Mouse (Mus musculus) midbrain, postnatal 0 days (tissue): ENCODE results near the gene 0610010K14Rik. TPM values are rescaled to one million over a fixed set of nuclear protein-coding genes. Genes with fewer than 3 reads are reported as not detected.
A peak's percentile ranks its signal among the peaks of the same experiment; 100 is the strongest.

ENCODE experiments used
- ATAC-seq: fragments of 200-750 bp; cut with Nextera tagmentation; 2 replicates; pipeline ENCODE4 v1.8.0; 2017; ENCODE audit warnings: moderate number of reproducible peaks, mild to moderate bottlenecking, moderate TSS enrichment, moderate library complexity; ENCODE audit not compliant: low FRiP score
- DNase-seq: peaks from one replicate; pipeline ENCODE4 v3.0.0-alpha.2; 2015; ENCODE audit warnings: low spot score
- H3K27ac ChIP-seq: fragments of 300-500 bp; sonication (generic); 2 replicates; pipeline ENCODE4 v1.5.1; 2014; ENCODE audit warnings: low read depth, mild to moderate bottlenecking, low read length, mixed read lengths
- H3K27me3 ChIP-seq: fragments of 300-500 bp; sonication (generic); 2 replicates; pipeline ENCODE4 v1.6.1; 2014; ENCODE audit warnings: low read length, control low read depth, mixed read lengths; ENCODE audit not compliant: insufficient read depth
- H3K36me3 ChIP-seq: fragments of 300-500 bp; sonication (generic); 2 replicates; pipeline ENCODE4 v1.6.1; 2014; ENCODE audit warnings: low read length, control low read depth, mixed read lengths; ENCODE audit not compliant: insufficient read depth
- H3K4me1 ChIP-seq: fragments of 300-500 bp; sonication (generic); 2 replicates; pipeline ENCODE4 v1.6.1; 2014; ENCODE audit warnings: mild to moderate bottlenecking, control low read depth, antibody characterized with exemption, low read length, mixed read lengths; ENCODE audit not compliant: insufficient read depth
- H3K4me2 ChIP-seq: fragments of 300-500 bp; sonication (generic); 2 replicates; pipeline ENCODE4 v1.6.1; 2014; ENCODE audit warnings: low read depth, mild to moderate bottlenecking, low read length, mixed read lengths; ENCODE audit not compliant: poor library complexity, severe bottlenecking
- H3K4me3 ChIP-seq: fragments of 300-500 bp; sonication (generic); 2 replicates; pipeline ENCODE4 v1.5.1; 2014; ENCODE audit warnings: low read depth, mild to moderate bottlenecking, low read length, moderate library complexity
- H3K9ac ChIP-seq: fragments of 300-500 bp; sonication (generic); replicated peaks from 2 replicates; pipeline ENCODE4 v1.6.1; 2014; ENCODE audit warnings: mild to moderate bottlenecking, low read length, moderate library complexity, mixed read lengths; ENCODE audit not compliant: poor library complexity, severe bottlenecking
- H3K9me3 ChIP-seq: fragments of 300-500 bp; sonication (generic); 2 replicates; pipeline ENCODE4 v1.6.1; 2016; ENCODE audit warnings: low read length, control low read depth
- CTCF ChIP-seq: IDR thresholded peaks from 2 replicates; pipeline ENCODE4 v1.5.1; 2016; ENCODE audit warnings: antibody characterized with exemption, mild to moderate bottlenecking
- WGBS: fragments of 180-500 bp; shearing (Covaris S2); extraction: QIAGEN DNeasy Blood & Tissue Kit; methylation state at CpG from one replicate; pipeline ENCODE4 v1.1.7; 2014; 5-methylcytosine and 5-hydroxymethylcytosine counted together
- polyA plus RNA-seq: library from polyadenylated mRNA; unstranded; fragments of >200 nt; fragmentation: Nextera tagmentation; extraction: Ambion mirVana; gene quantifications from 2 replicates; pipeline ENCODE4 v1.2.1, GENCODE M21; 2015
- total RNA-seq: library from RNA; depleted of rRNA; stranded (reverse); fragments of >200 nt; gene quantifications from 2 replicates; pipeline ENCODE4 v1.2.3, GENCODE M21; 2014

Gene 0610010K14Rik
- total and polyA plus RNA-seq, 2 experiments from 2014 or later, result 43.0 to 154 TPM

DNA sequence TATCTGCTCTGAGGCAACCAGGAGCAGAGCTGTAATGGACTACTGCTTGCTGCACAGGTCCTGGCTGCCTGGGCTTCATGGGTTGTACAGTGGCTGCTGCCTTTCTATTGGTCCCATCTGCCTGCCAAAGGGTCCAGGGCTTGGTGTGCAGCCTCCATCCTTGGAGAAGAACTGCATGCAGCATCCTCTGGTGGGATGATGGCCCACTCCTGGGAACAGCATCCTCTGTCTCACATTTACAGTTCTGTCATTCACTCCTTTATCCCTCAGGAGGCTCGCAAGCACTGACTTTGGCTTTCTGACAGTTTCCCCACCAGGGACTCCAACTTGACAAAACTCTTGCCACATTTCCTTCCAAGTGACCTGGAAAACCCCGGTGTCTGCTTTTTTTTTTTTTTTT lies 30.9 kb downstream of the 0610010K14Rik start:
- DNase-seq, result no peak
- H3K9me3 ChIP-seq, result no peaks in the 10 kb centered on the region
- H3K4me2 ChIP-seq, result no peak overlapping the region
- TF ChIP-seq CTCF, result no peak
- no peak overlapping the region for H3K27ac ChIP-seq
- no peak overlapping the region for H3K9ac ChIP-seq
- ATAC-seq, result no peak
- WGBS, result 83% methylated on average over 2 of the region's 2 CpGs
- no peaks in the 10 kb centered on the region for H3K36me3 ChIP-seq
- no peak overlapping the region for H3K4me3 ChIP-seq
- peaks cover 3% of the 10 kb centered on the region; the same call in 1 of the 2 replicates for H3K27me3 ChIP-seq
- no peaks in the 10 kb centered on the region for H3K4me1 ChIP-seq

DNA sequence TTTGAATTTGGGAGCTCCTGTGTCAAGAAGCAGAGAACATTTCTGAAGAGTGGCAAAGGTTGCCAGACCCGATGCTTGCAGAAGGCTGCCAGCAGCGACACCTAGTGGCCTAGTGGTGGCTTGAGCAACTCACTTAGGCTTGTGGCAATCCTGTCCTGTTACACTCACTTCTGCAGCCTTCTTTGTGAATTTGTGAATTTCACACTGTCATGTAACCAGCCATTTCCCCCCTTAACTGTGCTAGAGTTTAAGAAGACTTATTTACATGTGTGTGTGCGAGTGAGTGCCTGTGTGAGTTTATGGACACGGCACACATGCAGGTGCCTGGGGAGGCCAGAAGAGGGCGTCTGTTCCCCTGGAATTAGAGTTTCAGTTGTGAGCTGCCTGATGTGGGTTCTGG lies 36.0 kb downstream of the 0610010K14Rik start:
- Histone ChIP-seq H3K4me2 (no peak overlapping the region), H3K9me3 (no peaks in the 10 kb centered on the region), H3K27me3 (no peaks in the 10 kb centered on the region), H3K4me3 (no peak overlapping the region), H3K36me3 (no peaks in the 10 kb centered on the region), H3K27ac (no peak overlapping the region), H3K9ac (no peak overlapping the region), H3K4me1 (no peaks in the 10 kb centered on the region)
- TF ChIP-seq CTCF, result peak; percentile 96
- peak; percentile 89 for DNase-seq
- WGBS, result 40% methylated on average over 5 of the region's 5 CpGs
- no peak for ATAC-seq

DNA sequence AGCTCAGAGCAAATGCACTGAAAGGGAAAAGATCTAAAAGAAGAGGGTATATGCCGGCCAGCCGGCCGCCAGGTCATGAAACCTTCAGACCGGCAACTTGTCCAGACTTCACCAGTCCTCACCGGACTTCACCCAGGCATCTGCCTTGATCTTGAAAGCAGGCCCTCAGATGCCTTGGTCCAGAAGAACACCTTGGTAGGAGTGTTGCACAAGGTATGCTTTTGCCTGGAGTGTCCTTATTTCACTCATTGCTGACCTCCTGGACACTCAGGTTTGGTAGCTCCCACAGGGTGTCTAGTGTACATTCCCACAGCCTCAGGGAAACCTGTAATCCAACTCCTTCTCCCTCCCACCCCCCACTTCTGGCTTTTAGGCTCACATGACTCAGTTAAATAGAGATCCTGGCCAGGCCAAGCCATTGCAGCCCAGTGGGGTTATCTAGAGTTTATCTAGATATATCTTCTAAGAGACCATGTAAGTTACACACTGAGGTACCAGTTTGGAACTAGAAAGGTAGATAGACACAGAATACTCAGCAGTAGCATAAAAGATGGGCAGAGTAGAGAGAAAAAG lies 37.6 kb downstream of the 0610010K14Rik start:
- H3K9me3 ChIP-seq, result no peaks in the 10 kb centered on the region
- H3K4me1 ChIP-seq, result no peaks in the 10 kb centered on the region
- no peak overlapping the region for H3K4me2 ChIP-seq
- H3K9ac ChIP-seq, result no peak overlapping the region
- 87% methylated on average over 5 of the region's 5 CpGs for WGBS
- TF ChIP-seq CTCF, result no peak
- ATAC-seq (no peak), DNase-seq (no peak)
- no peak overlapping the region for H3K4me3 ChIP-seq
- no peaks in the 10 kb centered on the region for H3K36me3 ChIP-seq
- no peaks in the 10 kb centered on the region for H3K27me3 ChIP-seq
- no peak overlapping the region for H3K27ac ChIP-seq

DNA sequence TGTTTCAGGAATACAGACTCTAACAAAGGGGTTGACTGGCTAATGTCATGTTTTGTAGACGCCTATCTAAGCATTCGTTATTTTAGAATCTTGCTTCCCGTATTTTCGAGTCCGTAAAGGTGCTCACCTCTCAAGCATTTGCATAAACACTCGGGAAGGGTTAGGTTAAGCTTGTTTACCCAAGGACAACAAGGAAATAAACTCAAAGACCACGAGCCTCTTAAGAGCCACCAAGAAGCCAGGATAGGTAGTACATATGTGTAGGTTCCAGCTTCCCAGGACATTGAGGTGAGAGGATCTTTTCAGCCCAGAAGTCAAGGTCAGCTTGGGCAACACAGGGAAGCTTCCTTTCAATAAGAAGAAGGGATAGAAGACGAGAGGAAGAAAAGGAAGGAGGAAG lies 38.6 kb downstream of the 0610010K14Rik start:
- Histone ChIP-seq H3K36me3 (no peaks in the 10 kb centered on the region), H3K9me3 (no peaks in the 10 kb centered on the region), H3K27ac (no peak overlapping the region), H3K9ac (no peak overlapping the region), H3K4me3 (no peak overlapping the region), H3K4me1 (no peaks in the 10 kb centered on the region), H3K27me3 (no peaks in the 10 kb centered on the region), H3K4me2 (no peak overlapping the region)
- ATAC-seq (no peak), DNase-seq (no peak)
- WGBS, result 88% methylated on average over 8 of the region's 8 CpGs
- no peak for TF ChIP-seq CTCF

DNA sequence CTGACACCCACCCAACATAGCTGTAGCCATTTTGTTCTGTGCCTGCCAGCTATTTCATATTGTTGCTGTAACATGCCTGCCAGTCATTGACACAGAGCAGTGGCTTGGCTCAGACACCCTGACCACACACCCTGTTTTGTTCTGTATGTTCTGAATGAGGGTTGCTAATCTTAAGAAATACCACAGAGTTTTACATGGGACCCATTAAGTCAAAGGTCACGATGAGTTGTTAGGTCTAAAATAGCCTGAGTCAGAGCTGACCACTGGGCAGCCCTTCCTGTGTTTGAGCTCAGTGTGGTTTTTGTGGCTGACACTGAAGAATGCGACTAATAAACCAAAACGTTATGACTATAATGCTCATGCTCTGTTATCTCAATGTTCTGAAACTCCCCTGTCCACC lies 39.4 kb downstream of the 0610010K14Rik start:
- H3K27ac ChIP-seq, result no peak overlapping the region
- no peaks in the 10 kb centered on the region for H3K4me1 ChIP-seq
- H3K9ac ChIP-seq, result no peak overlapping the region
- H3K9me3 ChIP-seq, result no peaks in the 10 kb centered on the region
- no peak overlapping the region for H3K4me2 ChIP-seq
- no peaks in the 10 kb centered on the region for H3K36me3 ChIP-seq
- no peak for ATAC-seq
- TF ChIP-seq CTCF, result no peak
- no peak for DNase-seq
- 94% methylated on average over 3 of the region's 3 CpGs for WGBS
- no peak overlapping the region for H3K4me3 ChIP-seq
- H3K27me3 ChIP-seq, result no peaks in the 10 kb centered on the region

DNA sequence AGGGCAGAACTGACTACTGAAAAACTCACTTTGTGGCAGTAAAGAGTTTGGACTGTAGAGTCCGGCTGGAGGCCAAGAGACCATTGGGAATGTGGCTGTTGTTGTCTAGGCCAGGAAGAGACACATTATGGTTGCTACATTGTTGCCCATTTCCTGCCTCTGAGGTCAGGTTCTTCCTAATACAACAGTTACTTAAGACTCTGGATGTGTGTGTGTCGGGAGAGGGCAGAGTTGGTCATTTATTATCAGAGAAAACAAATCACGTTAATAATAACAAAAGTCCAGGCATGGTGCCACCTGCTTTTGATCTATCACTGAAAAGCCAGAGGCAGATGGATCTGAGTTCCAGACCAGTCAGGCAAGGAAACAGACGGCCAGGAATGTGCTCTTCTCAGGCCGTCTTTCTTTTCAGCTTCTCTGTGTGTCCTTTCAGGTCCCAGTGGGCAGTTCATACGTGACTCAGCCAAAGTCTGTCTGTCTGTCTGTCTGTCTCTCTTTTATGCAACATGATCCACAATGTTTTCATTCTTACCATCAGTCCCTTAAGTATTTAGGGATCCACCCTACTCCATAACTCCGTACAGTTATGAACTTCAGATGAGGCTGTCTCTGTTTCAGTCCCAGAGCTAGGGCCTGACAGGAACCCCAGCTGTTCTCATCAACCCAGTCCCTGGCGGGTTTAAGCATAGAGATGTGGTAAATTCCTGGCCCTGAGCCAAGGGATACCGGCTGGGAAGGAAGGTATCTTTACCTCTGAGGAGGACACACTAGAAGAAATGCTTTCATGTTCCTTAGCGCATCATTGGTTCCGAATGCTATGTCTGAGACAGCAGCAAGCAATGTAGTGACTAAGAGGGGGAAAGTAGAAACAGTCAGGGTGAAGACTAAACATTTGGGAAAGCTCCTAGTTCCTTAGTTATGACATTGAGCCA lies 44.1 kb downstream of the 0610010K14Rik start:
- no peak overlapping the region for H3K4me3 ChIP-seq
- H3K27ac ChIP-seq, result no peak overlapping the region
- H3K9ac ChIP-seq, result no peak overlapping the region
- H3K36me3 ChIP-seq, result no peaks in the 10 kb centered on the region
- DNase-seq (no peak), ATAC-seq (no peak)
- no peak overlapping the region for H3K4me2 ChIP-seq
- no peaks in the 10 kb centered on the region for H3K9me3 ChIP-seq
- H3K27me3 ChIP-seq, result no peaks in the 10 kb centered on the region
- WGBS, result 55% methylated on average over 11 of the region's 11 CpGs
- H3K4me1 ChIP-seq, result no peaks in the 10 kb centered on the region
- TF ChIP-seq CTCF, result no peak
